Mouse (Mus musculus) heart, postnatal 0 days (tissue): ENCODE results near the gene Lrrc28. TPM values are rescaled to one million over a fixed set of nuclear protein-coding genes. Genes with fewer than 3 reads are reported as not detected.

Experiments used
- ATAC-seq: fragments of 200-750 bp; cut with Nextera tagmentation; 2 replicates; pipeline ENCODE4 v1.8.0; 2017; ENCODE audit warnings: low read depth, moderate number of reproducible peaks, moderate library complexity; ENCODE audit not compliant: insufficient read depth
- DNase-seq: peaks from one replicate; pipeline ENCODE4 v3.0.0-alpha.2; 2016; ENCODE audit warnings: low spot score
- H3K27ac ChIP-seq: fragments of 300-500 bp; sonication (generic); 2 replicates; pipeline ENCODE4 v1.5.1; 2014; ENCODE audit warnings: low read depth, mild to moderate bottlenecking
- H3K27me3 ChIP-seq: fragments of 300-500 bp; sonication (generic); 2 replicates; pipeline ENCODE4 v1.6.1; 2014; ENCODE audit warnings: low read length, mixed read lengths; ENCODE audit not compliant: control insufficient read depth, insufficient read depth
- H3K36me3 ChIP-seq: fragments of 300-500 bp; sonication (generic); replicated peaks from 2 replicates; pipeline ENCODE4 v1.6.1; 2014; ENCODE audit warnings: low read length, mixed read lengths; ENCODE audit not compliant: control insufficient read depth, insufficient read depth
- H3K4me1 ChIP-seq: fragments of 300-500 bp; sonication (generic); 2 replicates; pipeline ENCODE4 v1.6.1; 2014; ENCODE audit warnings: antibody characterized with exemption; ENCODE audit not compliant: control insufficient read depth, insufficient read depth
- H3K4me2 ChIP-seq: fragments of 300-500 bp; sonication (generic); 2 replicates; pipeline ENCODE4 v1.6.1; 2014; ENCODE audit warnings: low read depth, mild to moderate bottlenecking, low read length, moderate library complexity
- H3K4me3 ChIP-seq: fragments of 300-500 bp; sonication (generic); 2 replicates; pipeline ENCODE4 v1.5.1; 2014; ENCODE audit warnings: low read depth, low read length
- H3K9ac ChIP-seq: fragments of 300-500 bp; sonication (generic); replicated peaks from 2 replicates; pipeline ENCODE4 v1.6.1; 2014; ENCODE audit warnings: low read depth, low read length, mixed read lengths
- H3K9me3 ChIP-seq: fragments of 300-500 bp; sonication (generic); replicated peaks from 2 replicates; pipeline ENCODE4 v1.6.1; 2016; ENCODE audit warnings: low read length; ENCODE audit not compliant: control insufficient read depth
- CTCF ChIP-seq: IDR thresholded peaks from 2 replicates; pipeline ENCODE4 v1.5.1; 2016; ENCODE audit warnings: antibody characterized with exemption, control low read depth, low read depth
- EP300 ChIP-seq: IDR thresholded peaks from 2 replicates; pipeline ENCODE4 v1.6.1; 2016; ENCODE audit warnings: antibody characterized with exemption, low read depth
- WGBS: fragments of 180-500 bp; shearing (Covaris S2); extraction: QIAGEN DNeasy Blood & Tissue Kit; methylation state at CpG from one replicate; pipeline ENCODE4 v1.1.7; 2014; 5-methylcytosine and 5-hydroxymethylcytosine counted together
- polyA plus RNA-seq: library from polyadenylated mRNA; unstranded; fragments of >200 nt; fragmentation: Nextera tagmentation; extraction: Ambion mirVana; gene quantifications from 2 replicates; pipeline ENCODE4 v1.2.1, GENCODE M21; 2015
- total RNA-seq: library from RNA; depleted of rRNA; stranded (reverse); fragments of >200 nt; gene quantifications from 2 replicates; pipeline ENCODE4 v1.2.3, GENCODE M21; 2014; ENCODE audit warnings: low replicate concordance

Lrrc28 gene
- total and polyA plus RNA-seq, 2 experiments from 2014 or later = 14.3 to 71.6 TPM

GRCm38 (mm10) chr7:67618316-67618715 lies 26.8 kb downstream of the Lrrc28 start:
- DNase-seq (no peak), ATAC-seq (no peak)
- H3K9me3 ChIP-seq = no peaks in the 10 kb centered on the region
- no peak for TF ChIP-seq CTCF
- no peak for TF ChIP-seq EP300
- H3K27ac ChIP-seq = no peak overlapping the region
- peaks cover 39% of the 10 kb centered on the region for H3K4me1 ChIP-seq
- H3K4me3 ChIP-seq = no peak overlapping the region
- no peak overlapping the region for H3K9ac ChIP-seq
- H3K4me2 ChIP-seq = no peak overlapping the region
- H3K27me3 ChIP-seq = no peaks in the 10 kb centered on the region
- WGBS = 84% methylated on average over 3 of the region's 3 CpGs
- peaks cover 6% of the 10 kb centered on the region; the same call in 1 of the 2 replicates for H3K36me3 ChIP-seq

GRCm38 (mm10) chr7:67617646-67618045 lies 27.4 kb downstream of the Lrrc28 start:
- no peak overlapping the region for H3K9ac ChIP-seq
- no peaks in the 10 kb centered on the region for H3K9me3 ChIP-seq
- peaks cover 6% of the 10 kb centered on the region; the same call in 1 of the 2 replicates for H3K36me3 ChIP-seq
- H3K4me1 ChIP-seq = peaks cover 45% of the 10 kb centered on the region
- H3K4me3 ChIP-seq = no peak overlapping the region
- H3K27me3 ChIP-seq = no peaks in the 10 kb centered on the region
- H3K27ac ChIP-seq = no peak overlapping the region; the same call in 1 of the 2 replicates
- 93% methylated on average over 10 of the region's 10 CpGs for WGBS
- DNase-seq (no peak), ATAC-seq (no peak)
- no peak for TF ChIP-seq CTCF
- TF ChIP-seq EP300 = no peak
- H3K4me2 ChIP-seq = no peak overlapping the region

DNA sequence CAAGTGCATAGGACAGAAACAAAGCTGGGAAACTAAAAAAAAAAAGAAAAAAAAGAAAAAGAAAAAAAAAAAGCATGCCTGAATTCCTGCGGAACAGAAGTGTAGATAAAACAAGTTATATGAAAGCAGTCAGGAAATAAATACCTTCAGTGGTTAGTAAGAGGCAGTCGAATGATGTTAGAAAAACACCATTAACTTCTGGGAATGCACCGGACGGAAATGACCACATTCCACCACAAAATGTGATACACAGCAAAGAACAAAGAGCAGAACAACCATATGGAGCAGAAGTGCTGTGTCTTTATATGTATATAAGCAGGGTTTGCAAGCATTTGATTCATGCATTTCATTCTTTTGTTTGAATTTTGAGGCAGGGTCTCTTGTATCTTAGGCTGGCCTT lies 28.2 kb downstream of the Lrrc28 start:
- Histone ChIP-seq H3K36me3 (peaks cover 6% of the 10 kb centered on the region; the same call in 1 of the 2 replicates), H3K4me1 (peaks cover 40% of the 10 kb centered on the region), H3K9me3 (no peaks in the 10 kb centered on the region), H3K4me3 (no peak overlapping the region), H3K27me3 (no peaks in the 10 kb centered on the region), H3K9ac (no peak overlapping the region), H3K4me2 (no peak overlapping the region), H3K27ac (peak overlapping the region; percentile 44)
- TF ChIP-seq EP300 = 0 out of 2 replicates have a peak, but pooled peaks have one; percentile 21
- TF ChIP-seq CTCF = no peak
- no peak for ATAC-seq
- DNase-seq = no peak
- WGBS = 54% methylated on average over 4 of the region's 4 CpGs

GRCm38 (mm10) chr7:67614464-67614861 lies 30.6 kb downstream of the Lrrc28 start:
- no peaks in the 10 kb centered on the region for H3K9me3 ChIP-seq
- H3K36me3 ChIP-seq = peaks cover 6% of the 10 kb centered on the region; the same call in 1 of the 2 replicates
- TF ChIP-seq EP300 = no peak
- TF ChIP-seq CTCF = no peak
- H3K27ac ChIP-seq = peak overlapping the region; percentile 73
- WGBS = 69% methylated on average over 7 of the region's 7 CpGs
- DNase-seq = no peak
- H3K4me1 ChIP-seq = peaks cover 29% of the 10 kb centered on the region
- ATAC-seq = no peak
- H3K27me3 ChIP-seq = no peaks in the 10 kb centered on the region
- H3K4me2 ChIP-seq = peak overlapping the region; percentile 26
- no peak overlapping the region for H3K9ac ChIP-seq
- no peak overlapping the region for H3K4me3 ChIP-seq

DNA sequence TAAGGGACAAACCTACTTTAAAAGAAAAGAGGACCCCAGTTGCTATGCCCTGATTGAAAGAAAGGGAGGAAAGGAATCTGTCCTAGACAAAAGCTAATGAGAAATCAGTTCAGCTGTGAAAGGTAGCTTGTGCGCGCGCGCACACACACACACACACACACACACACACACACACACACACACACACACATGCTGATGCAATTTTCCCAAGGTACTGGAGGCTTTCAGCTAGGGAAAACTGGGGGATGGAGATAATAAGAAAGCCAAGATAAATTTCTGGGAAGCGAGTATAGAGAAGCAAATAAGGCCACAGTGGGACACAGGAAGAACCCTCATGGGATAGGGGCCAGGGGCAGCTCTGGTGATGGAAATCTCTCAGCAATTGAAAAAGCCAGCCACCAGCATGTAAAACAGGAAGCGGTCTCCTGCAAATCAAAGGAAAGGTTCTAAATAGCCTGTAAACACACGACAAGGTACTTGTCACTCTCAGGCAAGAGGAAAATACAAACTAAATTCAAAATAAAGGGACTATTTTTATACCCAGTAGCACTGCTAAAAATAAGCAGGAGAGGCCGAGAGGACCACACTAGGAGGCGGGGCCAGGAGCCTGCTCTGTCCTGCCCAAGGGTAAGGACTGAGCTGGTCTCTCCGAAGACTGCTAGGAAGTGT lies 31.1 kb downstream of the Lrrc28 start:
- peak; percentile 68 for DNase-seq
- H3K27ac ChIP-seq = peak overlapping the region; percentile 73
- peaks cover 6% of the 10 kb centered on the region; the same call in 1 of the 2 replicates for H3K36me3 ChIP-seq
- H3K9ac ChIP-seq = no peak overlapping the region
- WGBS = 26% methylated on average over 10 of the region's 10 CpGs
- no peaks in the 10 kb centered on the region for H3K9me3 ChIP-seq
- ATAC-seq = peak; percentile 77
- peaks cover 29% of the 10 kb centered on the region for H3K4me1 ChIP-seq
- H3K4me2 ChIP-seq = peak overlapping the region; percentile 26
- TF ChIP-seq EP300 (no peak; the same call in 1 of the 2 replicates), CTCF (no peak)
- H3K4me3 ChIP-seq = no peak overlapping the region
- no peaks in the 10 kb centered on the region for H3K27me3 ChIP-seq
